Mouse (Mus musculus) hematopoietic stem cell, adult 5-6 weeks (primary cell): Measurements from ENCODE around the gene Defb6. TPM values are rescaled to one million over a fixed set of nuclear protein-coding genes. Genes with fewer than 3 reads are reported as not detected.

Source experiments
- ATAC-seq, 2 experiments: fragments of 125-278 bp in 1 of 2; replicated peaks in 1 of 2; 2 replicates each; pipeline ENCODE4 v1.8.0; 2016 to 2017; ENCODE audit warnings: inconsistent platforms in 2 of 2, mild to moderate bottlenecking in 2 of 2, moderate number of reproducible peaks in 2 of 2, low read depth in 1 of 2, moderate TSS enrichment in 1 of 2; ENCODE audit not compliant: low FRiP score in 2 of 2, poor library complexity in 2 of 2, severe bottlenecking in 2 of 2, insufficient read depth in 1 of 2, low TSS enrichment in 1 of 2
- total RNA-seq: library from RNA; stranded (forward); fragments of 172-1452, 232-1000 nt; gene quantifications from 2 replicates; pipeline ENCODE4 v1.2.3, GENCODE M21; 2017

The Defb6 gene
- not detected in 2 replicates for total RNA-seq

- no peak for ATAC-seq
Observed at GRCm38 (mm10) chr8:19225161-19225560, at the start of gene Defb6. Defb6 (plus strand) TSS chr8:19225478.

- no peak for ATAC-seq
Observed at GRCm38 (mm10) chr8:19238101-19238500, 12.8 kb downstream of the Defb6 start.

GRCm38 (mm10) chr8:19239616-19240015, 14.3 kb downstream of the Defb6 start, which contains the start of gene Defb46:
Defb46 (plus strand) TSS chr8:19239916.
- no peak for ATAC-seq

- ATAC-seq, result no peak
Observed at GRCm38 (mm10) chr8:19247280-19247679, 22.0 kb downstream of the Defb6 start, which contains the start of gene Defb5. Defb5 (plus strand) TSS chr8:19247580.

- ATAC-seq, result no peak
Observed at GRCm38 (mm10) chr8:19258136-19258535, 32.9 kb downstream of the Defb6 start.

- no peak for ATAC-seq
Observed at GRCm38 (mm10) chr8:19259667-19260066, 34.4 kb downstream of the Defb6 start.

Other genes with a start within 250 kb of the Defb6 start
- not detected in 2 replicates for gene Defb40, start 247.2 kb upstream of the Defb6 start, total RNA-seq
- gene Defb37, start 234.4 kb upstream of the Defb6 start, total RNA-seq, result not detected in 2 replicates
- gene Defb38, start 198.9 kb upstream of the Defb6 start, total RNA-seq, result not detected in 2 replicates
- gene Defb39, start 160.7 kb upstream of the Defb6 start, total RNA-seq, result not detected in 2 replicates
- not detected in 2 replicates for gene Defb12, start 110.6 kb upstream of the Defb6 start, total RNA-seq
- gene Defb34, start 101.7 kb upstream of the Defb6 start, total RNA-seq, result not detected in 2 replicates
- gene Gm45826, start 84.7 kb upstream of the Defb6 start, total RNA-seq, result not detected in 2 replicates
- gene Defb14, start 31.1 kb upstream of the Defb6 start, total RNA-seq, result not detected in 2 replicates
- gene Defb4, start 26.8 kb upstream of the Defb6 start, total RNA-seq, result not detected in 2 replicates
- gene Defb46, start 14.4 kb downstream of the Defb6 start, total RNA-seq, result not detected in 2 replicates
- not detected in 2 replicates for gene Defb5, start 22.1 kb downstream of the Defb6 start, total RNA-seq
- not detected in 2 replicates for gene Defb3, start 67.9 kb downstream of the Defb6 start, total RNA-seq
- not detected in 2 replicates for gene Defb8, start 222.1 kb downstream of the Defb6 start, total RNA-seq